10 mouse cellular contexts compared by ENCODE assay signal in genomic region chr12:17738473-17738872, GRCm38 (mm10). TPM values are rescaled to one million over a fixed set of nuclear protein-coding genes. Genes with fewer than 3 reads are reported as not detected.
DNase-seq lines count a peak whose midpoint lies in the region; ATAC-seq and TF ChIP-seq lines count a peak whose summit lies in the region.
"Had no signal": no experiment of that assay in that cellular context is flagged by ENCODE, and none has a peak within 500 bp of the region (broad histone marks: within the 10 kb centered on the region; RNA-seq: fewer than 3 reads in every experiment).

No protein-coding gene starts in this region.

- TF ChIP-seq CTCF in intestine, postnatal 0 days (IDR thresholded peaks at IDR 0.05; ENCODE audit: low read depth), result no peak
- TF ChIP-seq CTCF in C2C12 (IDR thresholded peaks at IDR 0.05; ENCODE audit: control insufficient read depth, insufficient read depth, insufficient read length), result no peak
- TF ChIP-seq CTCF in cerebellum, adult 2 months (IDR thresholded peaks at IDR 0.05; ENCODE audit: borderline replicate concordance, insufficient read depth, low read depth, low read length), result no peak

- no peak overlapping the region for H3K27ac ChIP-seq in intestine, embryonic 15.5 days
- H3K27ac ChIP-seq in intestine, postnatal 0 days (ENCODE audit: low read depth, low read length), result no peak overlapping the region
- H3K27ac ChIP-seq in cerebellum, adult 2 months (ENCODE audit: insufficient read depth, low read length), result no peak overlapping the region
- H3K27ac ChIP-seq: embryonic facial prominence, embryonic 15.5 days had no signal

- no peaks in the 10 kb centered on the region for H3K36me3 ChIP-seq in intestine, embryonic 15.5 days
- no peaks in the 10 kb centered on the region for H3K36me3 ChIP-seq in intestine, postnatal 0 days (ENCODE audit: control insufficient read depth, insufficient read depth)
- H3K36me3 ChIP-seq in C2C12 (ENCODE audit: control insufficient read depth, insufficient read depth), result peaks cover 8% of the 10 kb centered on the region
- H3K36me3 ChIP-seq: embryonic facial prominence, embryonic 15.5 days had no signal

- peaks cover 81% of the 10 kb centered on the region for H3K79me3 ChIP-seq in C2C12 (ENCODE audit: low read depth)

- H3K4me2 ChIP-seq in intestine, embryonic 15.5 days (replicated peaks), result no peak overlapping the region
- H3K4me2 ChIP-seq in intestine, postnatal 0 days (replicated peaks; ENCODE audit: low read depth), result no peak overlapping the region
- H3K4me2 ChIP-seq: embryonic facial prominence, embryonic 15.5 days had no signal

- WGBS in intestine, embryonic 15.5 days, result 47% methylated on average over 6 of the region's 6 CpGs
- 28% methylated on average over 6 of the region's 6 CpGs for WGBS in intestine, postnatal 0 days
- 71% methylated on average over 6 of the region's 6 CpGs for WGBS in cerebellum, adult 2 months

- peak; percentile 30 for ATAC-seq in intestine, embryonic 15.5 days
- ATAC-seq in intestine, postnatal 0 days, result no peak; the same call in 1 of the 2 replicates
- peak; percentile 42 for ATAC-seq in common myeloid progenitor, adult 5-6 weeks (replicated peaks; ENCODE audit: low read depth, poor library complexity, severe bottlenecking)

- TF ChIP-seq POLR2A in cerebellum, adult 2 months (IDR thresholded peaks at IDR 0.05; ENCODE audit: borderline replicate concordance, insufficient read depth, low read length), result no peak

- peaks cover 46% of the 10 kb centered on the region for H3K4me1 ChIP-seq in intestine, embryonic 15.5 days (replicated peaks)
- no peaks in the 10 kb centered on the region for H3K4me1 ChIP-seq in intestine, postnatal 0 days (replicated peaks; ENCODE audit: control insufficient read depth, insufficient read depth, low read length)
- peaks cover 48% of the 10 kb centered on the region for H3K4me1 ChIP-seq in cerebellum, adult 2 months (ENCODE audit: control insufficient read depth, insufficient read depth, low read length)

- H3ac ChIP-seq in C2C12 (ENCODE audit: control insufficient read depth, insufficient read length, low read depth), result peak overlapping the region; percentile 19

- H3K4me3 ChIP-seq in intestine, embryonic 15.5 days (replicated peaks), result no peak overlapping the region
- H3K4me3 ChIP-seq in intestine, postnatal 0 days (ENCODE audit: low read depth, low read length), result no peak overlapping the region
- H3K4me3 ChIP-seq in C2C12 (ENCODE audit: insufficient read depth, poor library complexity, severe bottlenecking), result no peak overlapping the region
- H3K4me3 ChIP-seq in cerebellum, adult 2 months (replicated peaks; ENCODE audit: insufficient read depth, low read depth, low read length), result no peak overlapping the region
- H3K4me3 ChIP-seq: embryonic facial prominence, embryonic 15.5 days had no signal

- peaks cover 97% of the 10 kb centered on the region for H3K79me2 ChIP-seq in C2C12 (ENCODE audit: control insufficient read depth, insufficient read depth)

- DNase-seq in lung, postnatal 25 days (ENCODE audit: low spot score), result peak; percentile 67
- DNase-seq in ovary, postnatal 10 days (ENCODE audit: low spot score), result no peak
- DNase-seq in layer of hippocampus, adult 8-10 months (ENCODE audit: low spot score in 2 of 2), result no peak
- no peak for DNase-seq in cerebellum, adult 2 months
- DNase-seq: gastrocnemius, postnatal 10 days had no signal

- H3K27me3 ChIP-seq in intestine, embryonic 15.5 days (replicated peaks), result no peaks in the 10 kb centered on the region
- H3K27me3 ChIP-seq in intestine, postnatal 0 days (replicated peaks; ENCODE audit: control insufficient read depth, insufficient read depth, low read length), result no peaks in the 10 kb centered on the region
- no peaks in the 10 kb centered on the region for H3K27me3 ChIP-seq in C2C12 (ENCODE audit: control insufficient read depth, insufficient read depth, insufficient read length)
- no peaks in the 10 kb centered on the region for H3K27me3 ChIP-seq in cerebellum, adult 2 months (ENCODE audit: control insufficient read depth, insufficient read depth, low read length)
- H3K27me3 ChIP-seq: embryonic facial prominence, embryonic 15.5 days had no signal

- H3K9ac ChIP-seq in intestine, embryonic 15.5 days, result no peak overlapping the region
- H3K9ac ChIP-seq in intestine, postnatal 0 days (ENCODE audit: low read depth, low read length), result no peak overlapping the region
- H3K9ac ChIP-seq: embryonic facial prominence, embryonic 15.5 days had no signal

- H3K9me3 ChIP-seq in intestine, embryonic 15.5 days, result no peaks in the 10 kb centered on the region
- no peaks in the 10 kb centered on the region for H3K9me3 ChIP-seq in intestine, postnatal 0 days (ENCODE audit: control insufficient read depth)
- H3K9me3 ChIP-seq: embryonic facial prominence, embryonic 15.5 days had no signal

TF ChIP-seq in C2C12, 6 proteins besides CTCF, POLR2A, EP300 and RAD21:
- no peak for TF ChIP-seq USF1 (IDR thresholded peaks at IDR 0.05; ENCODE audit: low read depth)
- TF ChIP-seq MYOD1 (IDR thresholded peaks at IDR 0.05; ENCODE audit: control insufficient read depth, insufficient read length, low read depth), result peak; percentile 21
- TF ChIP-seq MYOG (IDR thresholded peaks at IDR 0.05; ENCODE audit: control insufficient read depth, extremely low read depth, insufficient read length), result no peak
- no peak for TF ChIP-seq FOSL1 (IDR thresholded peaks at IDR 0.05; ENCODE audit: insufficient read depth, low read length, poor library complexity, severe bottlenecking)
- peak; percentile 47 for TF ChIP-seq CEBPB (IDR thresholded peaks at IDR 0.05; ENCODE audit: low read depth)

RNA-seq across cellular contexts. Expression of gene Hpcal1, which starts 47.8 kb away (rescaled TPM):
- 46.7 and 53.5 TPM in 2 replicates for polyA plus RNA-seq in intestine, embryonic 15.5 days (2015; fragmentation: Nextera tagmentation; extraction: Ambion mirVana)
- 32.3 and 35.4 TPM in 2 replicates for polyA plus RNA-seq in intestine, postnatal 0 days (2015; fragmentation: Nextera tagmentation; extraction: Ambion mirVana)
- 114 TPM for polyA plus RNA-seq in C2C12 (2012; fragmentation: generic; extraction: Trizol)
- 14.7 and 14.8 TPM in 2 replicates for total RNA-seq in common myeloid progenitor, adult 5-6 weeks (2017)
- 10 to 100 TPM; 61.9 to 68.4 (median 66.1) TPM for total RNA-seq in layer of hippocampus, adult 8-10 months (2022)
- 544 TPM in 2 replicates for polyA plus RNA-seq in cerebellum, adult 2 months (2012; rRNA removed)
